Mouse (Mus musculus) gastrocnemius, adult 18-20 months (tissue): ENCODE results near the gene Axin1. TPM values are rescaled to one million over a fixed set of nuclear protein-coding genes. Genes with fewer than 3 reads are reported as not detected.
A peak's percentile ranks its signal among the peaks of the same experiment; 100 is the strongest.

Experiments used
- DNase-seq: peaks from one replicate; pipeline ENCODE4 v3.0.0; 2021; ENCODE audit warnings: low spot score
- total RNA-seq, 2 experiments: library from RNA; stranded (reverse); gene quantifications; 2 replicates each; pipeline ENCODE4 v1.2.3; 2021

The Axin1 gene
- total RNA-seq, 2 experiments from 2014 or later = 15.7 to 18.2 TPM

DNA sequence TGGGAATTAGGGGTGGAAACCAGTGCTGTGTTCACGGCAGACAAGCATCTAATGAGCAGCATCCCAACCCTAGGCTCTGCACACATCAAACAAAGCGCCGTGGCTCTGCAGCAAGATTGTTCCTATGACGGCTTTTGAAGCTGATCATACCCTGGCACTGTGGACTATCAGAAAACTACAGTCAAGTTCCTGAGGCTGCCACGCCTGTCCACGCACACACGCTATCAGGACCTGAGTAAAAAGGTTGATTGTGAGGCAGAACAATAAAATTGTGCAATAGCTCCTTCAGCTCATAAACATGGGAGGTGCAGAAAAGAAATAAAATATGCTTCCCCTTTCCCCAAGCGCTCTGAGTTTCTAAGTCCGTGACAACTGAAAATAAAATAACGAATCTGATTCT, 99.2 kb downstream of the Axin1 start:
- DNase-seq = no peak

DNA sequence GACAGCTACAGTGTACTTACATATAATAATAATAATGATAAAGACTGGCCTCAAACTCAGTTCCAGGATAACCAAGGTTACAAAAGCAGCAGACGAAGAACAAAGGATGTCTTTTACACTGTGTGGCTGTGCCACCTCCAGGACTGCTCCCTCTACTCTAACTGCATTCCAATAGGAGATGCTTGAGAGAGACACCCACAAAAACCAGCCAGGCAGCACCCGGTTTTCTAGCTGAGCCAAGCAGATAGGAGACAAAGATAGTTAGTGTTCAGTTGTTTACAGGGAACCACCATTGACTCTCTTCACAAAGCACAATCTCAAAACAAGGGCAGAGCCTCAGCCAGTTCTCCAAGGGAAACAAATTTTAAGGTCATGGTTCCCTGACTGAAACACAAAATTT, 101.1 kb downstream of the Axin1 start:
- no peak for DNase-seq

DNA sequence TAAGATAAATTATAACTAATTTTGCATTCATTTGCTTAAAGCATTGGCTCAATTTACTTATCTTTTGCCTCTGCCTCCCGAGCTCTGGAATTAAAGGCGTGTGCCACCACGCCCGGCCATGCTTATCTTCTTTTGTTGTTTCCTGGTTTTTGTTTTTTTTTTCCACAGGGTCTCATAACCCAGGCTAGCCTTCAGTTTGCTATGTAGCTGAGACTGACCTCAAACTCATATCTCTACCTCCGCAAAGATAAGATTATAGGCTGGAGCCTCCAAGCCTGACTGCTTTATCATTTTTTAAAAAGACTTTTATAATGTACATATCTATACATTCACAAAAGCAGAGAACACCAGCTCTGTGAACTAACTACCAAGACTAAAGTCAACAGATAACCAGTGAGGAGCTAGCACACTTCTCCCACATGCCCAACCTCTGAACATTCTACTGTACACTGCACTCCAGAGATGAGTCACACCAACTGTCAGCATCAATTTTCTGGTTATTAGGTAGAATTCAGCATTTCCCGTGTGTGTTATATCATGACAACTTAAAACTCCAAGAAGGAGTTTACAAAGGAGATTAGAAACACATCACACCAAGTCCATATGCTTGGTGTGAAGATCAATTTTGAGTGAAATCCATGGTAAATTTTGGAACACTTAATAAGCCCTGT, 101.8 kb downstream of the Axin1 start:
- no peak for DNase-seq

DNA sequence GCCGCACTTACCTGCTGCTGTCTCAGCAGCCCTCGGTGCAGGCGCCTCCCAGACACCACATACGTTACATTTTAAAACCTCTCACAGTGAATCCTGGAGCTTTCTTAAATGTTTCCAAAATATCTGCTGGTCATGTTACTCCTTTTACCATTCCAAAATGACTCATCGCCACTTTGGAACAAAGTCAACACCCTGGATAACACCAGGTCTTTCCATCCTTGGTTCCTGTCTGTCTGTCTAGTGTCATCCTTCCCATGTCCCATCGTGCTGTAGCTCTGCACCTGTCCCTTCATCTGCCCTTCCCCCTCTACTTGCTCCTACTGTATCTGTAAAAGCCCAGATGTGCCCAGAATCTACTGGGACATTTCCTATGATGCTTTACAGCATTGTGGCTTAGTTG, 102.5 kb downstream of the Axin1 start:
- peak; percentile 28 for DNase-seq

DNA sequence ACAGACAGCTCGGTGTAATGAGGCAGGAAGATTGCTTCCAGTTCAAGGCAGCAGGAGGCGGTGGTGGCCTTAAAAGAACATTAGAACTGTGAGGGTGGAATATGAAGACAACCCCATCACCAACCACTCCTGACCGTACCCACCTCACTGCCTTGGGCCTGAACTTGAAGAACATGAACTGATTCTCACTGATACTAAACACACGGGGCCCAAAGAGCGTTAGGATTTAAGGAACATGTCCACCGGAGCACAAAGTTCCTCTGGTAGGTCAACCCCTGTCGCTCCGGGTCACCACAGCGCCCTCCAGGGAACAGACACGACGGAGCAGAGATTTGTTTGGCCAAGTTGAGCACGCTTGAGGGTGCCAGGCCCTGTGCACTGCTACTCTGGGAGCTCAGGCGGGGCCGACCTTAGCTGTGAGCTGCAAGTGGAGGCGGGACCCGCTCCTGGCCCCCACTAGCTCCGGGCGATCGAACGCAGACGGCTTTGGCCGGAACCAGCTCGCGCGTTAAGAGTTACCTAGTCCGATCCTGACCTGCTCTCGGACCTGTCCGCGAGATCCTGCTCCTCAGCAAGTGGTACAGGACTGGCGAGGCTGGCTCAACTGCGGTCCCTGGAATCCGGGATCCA, 105.1 kb downstream of the Axin1 start:
- peak; percentile 76 for DNase-seq

DNA sequence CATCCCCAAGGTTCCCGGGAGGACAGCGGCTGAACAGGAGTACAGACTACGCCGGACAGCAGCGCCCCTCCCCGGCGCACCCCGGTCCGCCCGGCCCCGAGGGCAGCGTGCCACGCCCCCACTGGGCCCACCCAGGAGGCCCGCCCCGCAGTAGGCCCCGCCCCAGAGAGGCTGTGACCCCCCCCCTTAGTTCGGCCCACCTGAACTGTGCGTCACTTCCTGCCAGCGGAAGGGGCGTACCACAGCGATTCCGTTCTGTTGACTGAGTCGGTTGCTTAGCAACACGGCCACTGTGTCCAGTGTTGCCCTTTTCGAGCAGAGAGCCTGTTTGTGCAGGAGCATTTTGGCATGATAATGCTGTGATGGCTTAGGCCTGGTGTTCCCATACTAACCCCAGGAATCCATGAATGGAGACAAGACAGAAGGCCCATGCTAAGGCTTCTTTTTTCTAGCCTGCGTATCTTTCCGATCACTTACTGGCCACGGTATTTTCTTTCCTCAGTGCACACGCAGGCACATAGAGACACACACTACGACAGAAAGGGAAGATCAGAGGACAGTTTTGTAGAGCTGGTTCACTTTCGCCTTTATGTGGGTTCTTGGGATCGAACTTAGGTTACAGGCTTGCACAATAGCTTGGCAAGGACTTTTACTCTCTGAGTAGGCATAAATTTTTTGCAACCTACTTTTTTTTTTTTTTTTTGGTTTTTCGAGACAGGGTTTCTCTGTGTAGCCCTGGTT, 105.8 kb downstream of the Axin1 start, which contains the start of gene Fam234a:
Gene Fam234a, minus strand, starts transcription at position 142 of the 741 bp plus-strand sequence.
- DNase-seq = peak; percentile 95

Other genes starting within 250 kb of the Axin1 start
- gene Rab40c, start 219.0 kb upstream of the Axin1 start, total RNA-seq = 10 to 100 TPM in 1 of 2 experiments, 1 to 10 TPM in 1; 7.6 to 11.1 TPM
- 10 to 100 TPM; 19.9 to 22.2 TPM for gene Pigq, start 193.8 kb upstream of the Axin1 start, total RNA-seq
- gene Nhlrc4, start 193.7 kb upstream of the Axin1 start, total RNA-seq = not detected
- not detected for gene A930017K11Rik, start 186.1 kb upstream of the Axin1 start, total RNA-seq
- gene Capn15, start 152.9 kb upstream of the Axin1 start, total RNA-seq = 1 to 10 TPM; 4.4 to 6.5 TPM
- 10 to 100 TPM; 88.9 to 96.2 TPM for gene Rab11fip3, start 69.1 kb upstream of the Axin1 start, total RNA-seq
- 1 to 10 TPM; 2.6 to 2.8 TPM for gene Decr2, start 48.4 kb upstream of the Axin1 start, total RNA-seq
- 1 to 10 TPM; 2.5 to 2.9 TPM for gene Nme4, start 43.1 kb upstream of the Axin1 start, total RNA-seq
- gene Tmem8, start 25.4 kb upstream of the Axin1 start, total RNA-seq = 1 to 10 TPM; 2.0 to 3.9 TPM
- 10 to 100 TPM; 57.4 to 66.2 TPM for gene Mrpl28, start 15.2 kb upstream of the Axin1 start, total RNA-seq
- gene Pdia2, start 60.4 kb downstream of the Axin1 start, total RNA-seq = not detected
- gene Rgs11, start 64.3 kb downstream of the Axin1 start, total RNA-seq = under 1 TPM; 0.48 to 0.66 TPM
- 1 to 10 TPM; 1.2 to 1.4 TPM for gene Arhgdig, start 69.1 kb downstream of the Axin1 start, total RNA-seq
- gene Fam234a, start 105.6 kb downstream of the Axin1 start, total RNA-seq = 10 to 100 TPM; 76.7 to 85.3 TPM
- gene Luc7l, start 114.2 kb downstream of the Axin1 start, total RNA-seq = 10 to 100 TPM in 1 of 2 experiments, 1 to 10 TPM in 1; 9.6 to 11.6 TPM